Mouse (Mus musculus) CH12.LX (cell line): ENCODE results near the gene Ifi35.
"Not testable (repeated sequence)": the region's sequence is repeated elsewhere in the genome, so short reads cannot be mapped to it uniquely, and the experiment has no call there.

Experiments used
- ETS1 ChIP-seq: conservative IDR thresholded peaks from 2 replicates; pipeline ENCODE4 v1.6.1; 2012; ENCODE audit warnings: low read depth, mild to moderate bottlenecking, inconsistent platforms, low read length, improper control_type of control experiment, moderate library complexity
- JUN ChIP-seq: IDR thresholded peaks from 2 replicates; pipeline ENCODE4 v1.6.1; 2011; ENCODE audit warnings: low read depth, mild to moderate bottlenecking, low read length, improper control_type of control experiment, moderate library complexity; ENCODE audit not compliant: insufficient read depth

- not testable (repeated sequence) for TF ChIP-seq JUN, ETS1
Observed at GRCm38 (mm10) chr11:101441450-101442126, 6.6 kb upstream of the Ifi35 start.
